Mouse (Mus musculus): ENCODE data around the gene Olfr1047. TPM values are rescaled to one million over a fixed set of nuclear protein-coding genes. Genes with fewer than 3 reads are reported as not detected.
"Not testable (repeated sequence)": the region's sequence is repeated elsewhere in the genome, so short reads cannot be mapped to it uniquely, and the experiment has no call there.

Olfr1047 gene
- polyA plus RNA-seq (2015; fragmentation: Nextera tagmentation; extraction: Ambion mirVana): not detected in 2 replicates

GRCm38 (mm10) chr2:86231301-86231700 lies at the start of gene Olfr1047:
TSS of gene Olfr1047 (minus strand) at chr2:86231401.
- ATAC-seq: no peak
- no peak within 1 kb of the TSS for H3K9ac ChIP-seq (replicated peaks; ENCODE audit: low read depth, low read length)
- H3K4me1 ChIP-seq (replicated peaks; ENCODE audit: control insufficient read depth, insufficient read depth, low read length): no peaks in the 10 kb centered on the region
- no peak within 1 kb of the TSS for H3K4me3 ChIP-seq (replicated peaks; ENCODE audit: low read length)
- no peaks in the 10 kb centered on the region for H3K36me3 ChIP-seq (ENCODE audit: control insufficient read depth, insufficient read depth)
- no peak within 1 kb of the TSS for H3K27ac ChIP-seq (ENCODE audit: low read length)
- 92% methylated on average over 1 of the region's 1 CpGs for WGBS
- H3K4me2 ChIP-seq (ENCODE audit: low read length): no peak within 1 kb of the TSS
- no peaks in the 10 kb centered on the region for H3K27me3 ChIP-seq (replicated peaks; ENCODE audit: control insufficient read depth, insufficient read depth, low read length)
- H3K9me3 ChIP-seq (ENCODE audit: control insufficient read depth, low read length): no peaks in the 10 kb centered on the region

- not testable (repeated sequence) for H3K27ac ChIP-seq (ENCODE audit: low read length); H3K4me1 ChIP-seq (replicated peaks; ENCODE audit: control insufficient read depth, insufficient read depth, low read length); H3K36me3 ChIP-seq (ENCODE audit: control insufficient read depth, insufficient read depth); ATAC-seq; H3K9ac ChIP-seq (replicated peaks; ENCODE audit: low read depth, low read length); H3K4me3 ChIP-seq (replicated peaks; ENCODE audit: low read length); H3K27me3 ChIP-seq (replicated peaks; ENCODE audit: control insufficient read depth, insufficient read depth, low read length); H3K9me3 ChIP-seq (ENCODE audit: control insufficient read depth, low read length); H3K4me2 ChIP-seq (ENCODE audit: low read length)
These were observed 47.8 kb upstream of the Olfr1047 start, which contains the start of gene Olfr1051 for GRCm38 (mm10) chr2:86278988-86279387. TSS of gene Olfr1051 (minus strand) at chr2:86279088.

- H3K27me3 ChIP-seq (replicated peaks; ENCODE audit: control insufficient read depth, insufficient read depth, low read length); H3K27ac ChIP-seq (ENCODE audit: low read length); H3K9me3 ChIP-seq (ENCODE audit: control insufficient read depth, low read length); H3K9ac ChIP-seq (replicated peaks; ENCODE audit: low read depth, low read length); H3K4me1 ChIP-seq (replicated peaks; ENCODE audit: control insufficient read depth, insufficient read depth, low read length); H3K4me2 ChIP-seq (ENCODE audit: low read length); H3K36me3 ChIP-seq (ENCODE audit: control insufficient read depth, insufficient read depth); ATAC-seq; H3K4me3 ChIP-seq (replicated peaks; ENCODE audit: low read length): not testable (repeated sequence)
These were observed 27.0 kb upstream of the Olfr1047 start, which contains the start of gene Olfr1049 for GRCm38 (mm10) chr2:86258228-86258627. TSS of gene Olfr1049 (minus strand) at chr2:86258328.

- Histone ChIP-seq H3K4me3 (replicated peaks; ENCODE audit: low read length) (no peak within 1 kb of the TSS), H3K4me1 (replicated peaks; ENCODE audit: control insufficient read depth, insufficient read depth, low read length) (no peaks in the 10 kb centered on the region), H3K4me2 (ENCODE audit: low read length) (no peak within 1 kb of the TSS), H3K9me3 (ENCODE audit: control insufficient read depth, low read length) (no peaks in the 10 kb centered on the region), H3K9ac (replicated peaks; ENCODE audit: low read depth, low read length) (no peak within 1 kb of the TSS), H3K27me3 (replicated peaks; ENCODE audit: control insufficient read depth, insufficient read depth, low read length) (no peaks in the 10 kb centered on the region), H3K27ac (ENCODE audit: low read length) (no peak within 1 kb of the TSS), H3K36me3 (ENCODE audit: control insufficient read depth, insufficient read depth) (no peaks in the 10 kb centered on the region)
- ATAC-seq: no peak
These were observed 9.0 kb upstream of the Olfr1047 start, which contains the start of gene Olfr1048 for GRCm38 (mm10) chr2:86240189-86240588. TSS of gene Olfr1048 (minus strand) at chr2:86240289.

GRCm38 (mm10) chr2:86219214-86219613 lies 12.0 kb downstream of the Olfr1047 start, which contains the start of gene Olfr1046:
TSS of gene Olfr1046 (minus strand) at chr2:86219314.
- Histone ChIP-seq H3K36me3 (ENCODE audit: control insufficient read depth, insufficient read depth) (no peaks in the 10 kb centered on the region), H3K9ac (replicated peaks; ENCODE audit: low read depth, low read length) (no peak within 1 kb of the TSS), H3K9me3 (ENCODE audit: control insufficient read depth, low read length) (no peaks in the 10 kb centered on the region), H3K27me3 (replicated peaks; ENCODE audit: control insufficient read depth, insufficient read depth, low read length) (no peaks in the 10 kb centered on the region), H3K27ac (ENCODE audit: low read length) (no peak within 1 kb of the TSS), H3K4me3 (replicated peaks; ENCODE audit: low read length) (no peak within 1 kb of the TSS), H3K4me2 (ENCODE audit: low read length) (no peak within 1 kb of the TSS), H3K4me1 (replicated peaks; ENCODE audit: control insufficient read depth, insufficient read depth, low read length) (no peaks in the 10 kb centered on the region)
- 71% methylated on average over 2 of the region's 2 CpGs for WGBS
- ATAC-seq: no peak

- no peak within 1 kb of the TSS for H3K4me2 ChIP-seq (ENCODE audit: low read length)
- no peaks in the 10 kb centered on the region for H3K9me3 ChIP-seq (ENCODE audit: control insufficient read depth, low read length)
- no peaks in the 10 kb centered on the region for H3K27me3 ChIP-seq (replicated peaks; ENCODE audit: control insufficient read depth, insufficient read depth, low read length)
- no peaks in the 10 kb centered on the region for H3K36me3 ChIP-seq (ENCODE audit: control insufficient read depth, insufficient read depth)
- H3K4me3 ChIP-seq (replicated peaks; ENCODE audit: low read length): no peak within 1 kb of the TSS
- no peak within 1 kb of the TSS for H3K9ac ChIP-seq (replicated peaks; ENCODE audit: low read depth, low read length)
- no peak within 1 kb of the TSS for H3K27ac ChIP-seq (ENCODE audit: low read length)
- no peak for ATAC-seq
- H3K4me1 ChIP-seq (replicated peaks; ENCODE audit: control insufficient read depth, insufficient read depth, low read length): no peaks in the 10 kb centered on the region
These were observed 28.3 kb downstream of the Olfr1047 start, which contains the start of gene Olfr1045 for GRCm38 (mm10) chr2:86202909-86203308. TSS of gene Olfr1045 (minus strand) at chr2:86203009.

GRCm38 (mm10) chr2:86195863-86196262 lies 35.3 kb downstream of the Olfr1047 start:
- H3K4me2 ChIP-seq (ENCODE audit: low read length): no peak overlapping the region
- H3K27ac ChIP-seq (ENCODE audit: low read length): no peak overlapping the region
- H3K36me3 ChIP-seq (ENCODE audit: control insufficient read depth, insufficient read depth): no peaks in the 10 kb centered on the region
- no peak overlapping the region for H3K4me3 ChIP-seq (replicated peaks; ENCODE audit: low read length)
- no peaks in the 10 kb centered on the region for H3K27me3 ChIP-seq (replicated peaks; ENCODE audit: control insufficient read depth, insufficient read depth, low read length)
- H3K9ac ChIP-seq (replicated peaks; ENCODE audit: low read depth, low read length): no peak overlapping the region
- H3K9me3 ChIP-seq (ENCODE audit: control insufficient read depth, low read length): no peaks in the 10 kb centered on the region
- H3K4me1 ChIP-seq (replicated peaks; ENCODE audit: control insufficient read depth, insufficient read depth, low read length): no peaks in the 10 kb centered on the region
- WGBS: 77% methylated on average over 1 of the region's 1 CpGs
- no peak for ATAC-seq

GRCm38 (mm10) chr2:86185583-86185982 lies 45.6 kb downstream of the Olfr1047 start, which contains the start of gene Olfr52:
TSS of gene Olfr52 (minus strand) at chr2:86185683.
- no peaks in the 10 kb centered on the region for H3K4me1 ChIP-seq (replicated peaks; ENCODE audit: control insufficient read depth, insufficient read depth, low read length)
- ATAC-seq: no peak
- no peaks in the 10 kb centered on the region for H3K36me3 ChIP-seq (ENCODE audit: control insufficient read depth, insufficient read depth)

GRCm38 (mm10) chr2:86179950-86180349 lies 51.3 kb downstream of the Olfr1047 start:
- H3K4me3 ChIP-seq (replicated peaks; ENCODE audit: low read length): no peak overlapping the region
- ATAC-seq: no peak
- H3K9me3 ChIP-seq (ENCODE audit: control insufficient read depth, low read length): no peaks in the 10 kb centered on the region
- no peak overlapping the region for H3K27ac ChIP-seq (ENCODE audit: low read length)
- H3K9ac ChIP-seq (replicated peaks; ENCODE audit: low read depth, low read length): no peak overlapping the region
- no peaks in the 10 kb centered on the region for H3K4me1 ChIP-seq (replicated peaks; ENCODE audit: control insufficient read depth, insufficient read depth, low read length)
- no peaks in the 10 kb centered on the region for H3K27me3 ChIP-seq (replicated peaks; ENCODE audit: control insufficient read depth, insufficient read depth, low read length)
- 81% methylated on average over 3 of the region's 3 CpGs for WGBS
- no peaks in the 10 kb centered on the region for H3K36me3 ChIP-seq (ENCODE audit: control insufficient read depth, insufficient read depth)
- H3K4me2 ChIP-seq (ENCODE audit: low read length): no peak overlapping the region

More at GRCm38 (mm10) chr2:86185583-86185982, 45.6 kb downstream of the Olfr1047 start, which contains the start of gene Olfr52:
- no peak within 1 kb of the TSS for H3K4me3 ChIP-seq (replicated peaks; ENCODE audit: low read length)
- H3K9ac ChIP-seq (replicated peaks; ENCODE audit: low read depth, low read length): no peak within 1 kb of the TSS
- H3K27me3 ChIP-seq (replicated peaks; ENCODE audit: control insufficient read depth, insufficient read depth, low read length): no peaks in the 10 kb centered on the region
- H3K27ac ChIP-seq (ENCODE audit: low read length): no peak within 1 kb of the TSS
- no peak within 1 kb of the TSS for H3K4me2 ChIP-seq (ENCODE audit: low read length)
- H3K9me3 ChIP-seq (ENCODE audit: control insufficient read depth, low read length): no peaks in the 10 kb centered on the region

GRCm38 (mm10) chr2:86177720-86178119 lies 53.5 kb downstream of the Olfr1047 start, which contains the start of gene Olfr1044:
TSS of gene Olfr1044 (minus strand) at chr2:86177820.
- no peak within 1 kb of the TSS for H3K4me3 ChIP-seq (replicated peaks; ENCODE audit: low read length)
- no peaks in the 10 kb centered on the region for H3K4me1 ChIP-seq (replicated peaks; ENCODE audit: control insufficient read depth, insufficient read depth, low read length)
- H3K27ac ChIP-seq (ENCODE audit: low read length): no peak within 1 kb of the TSS
- H3K9me3 ChIP-seq (ENCODE audit: control insufficient read depth, low read length): no peaks in the 10 kb centered on the region
- H3K36me3 ChIP-seq (ENCODE audit: control insufficient read depth, insufficient read depth): no peaks in the 10 kb centered on the region
- no peak for ATAC-seq
- no peaks in the 10 kb centered on the region for H3K27me3 ChIP-seq (replicated peaks; ENCODE audit: control insufficient read depth, insufficient read depth, low read length)
- H3K4me2 ChIP-seq (ENCODE audit: low read length): no peak within 1 kb of the TSS
- no peak within 1 kb of the TSS for H3K9ac ChIP-seq (replicated peaks; ENCODE audit: low read depth, low read length)

All from forebrain, embryonic 16.5 days (tissue).